Mouse (Mus musculus) NIH3T3 (cell line): ENCODE results near the gene Acvrl1.

Experiments
- DNase-seq: peaks from one replicate; pipeline ENCODE4 v3.0.0-alpha.2; 2012; ENCODE audit warnings: low read depth

Gene Acvrl1

DNA sequence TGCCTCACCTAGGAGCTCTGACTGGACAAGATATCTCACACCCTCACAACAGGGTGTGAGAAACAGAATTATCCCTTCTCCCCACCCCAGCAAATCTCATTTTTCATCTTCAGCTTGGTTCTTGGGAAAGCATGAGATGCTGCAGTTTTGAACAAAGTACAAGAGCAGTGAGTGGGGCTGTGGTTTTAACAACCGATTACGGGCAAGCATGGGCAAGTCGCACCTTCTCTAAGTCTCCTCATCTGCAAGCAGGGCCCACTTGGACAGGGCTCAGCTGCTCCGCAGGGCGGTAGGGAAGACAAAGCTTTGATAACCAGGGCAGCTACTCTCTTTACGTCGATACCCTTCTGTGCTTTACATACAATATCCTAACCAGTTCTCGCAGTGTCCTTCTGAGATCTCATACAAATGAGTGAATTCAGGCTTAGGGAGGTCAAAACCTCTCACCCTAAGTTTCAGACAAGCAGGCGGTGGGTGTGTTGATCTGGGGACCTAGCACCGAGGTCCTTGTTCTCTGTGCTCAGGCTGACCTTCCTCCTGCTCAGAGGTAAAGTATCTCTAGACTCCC, 42.2 kb downstream of the Acvrl1 start:
- DNase-seq, result no peak

GRCm38 (mm10) chr15:101171272-101171671, 43.0 kb downstream of the Acvrl1 start:
- no peak for DNase-seq

DNA sequence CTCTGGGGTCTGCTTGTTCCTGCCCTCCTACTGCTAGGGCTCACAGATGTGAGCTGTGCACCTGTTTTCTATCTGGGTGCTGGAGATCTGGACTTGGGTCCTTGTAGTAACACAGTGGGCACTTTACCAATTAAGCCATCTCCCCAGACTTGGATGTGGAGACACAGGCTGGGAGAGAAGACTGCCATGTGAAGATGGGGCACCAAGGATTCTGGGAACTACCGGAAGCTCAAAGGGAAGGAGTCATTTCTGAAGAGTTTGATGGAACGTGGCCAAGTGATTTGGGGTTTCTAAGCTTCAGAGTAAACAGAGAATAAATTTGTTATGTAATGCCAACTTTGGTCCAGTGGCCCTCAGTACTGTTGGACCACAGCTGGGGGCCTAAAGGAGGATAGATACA, 43.7 kb downstream of the Acvrl1 start:
- DNase-seq, result no peak

DNA sequence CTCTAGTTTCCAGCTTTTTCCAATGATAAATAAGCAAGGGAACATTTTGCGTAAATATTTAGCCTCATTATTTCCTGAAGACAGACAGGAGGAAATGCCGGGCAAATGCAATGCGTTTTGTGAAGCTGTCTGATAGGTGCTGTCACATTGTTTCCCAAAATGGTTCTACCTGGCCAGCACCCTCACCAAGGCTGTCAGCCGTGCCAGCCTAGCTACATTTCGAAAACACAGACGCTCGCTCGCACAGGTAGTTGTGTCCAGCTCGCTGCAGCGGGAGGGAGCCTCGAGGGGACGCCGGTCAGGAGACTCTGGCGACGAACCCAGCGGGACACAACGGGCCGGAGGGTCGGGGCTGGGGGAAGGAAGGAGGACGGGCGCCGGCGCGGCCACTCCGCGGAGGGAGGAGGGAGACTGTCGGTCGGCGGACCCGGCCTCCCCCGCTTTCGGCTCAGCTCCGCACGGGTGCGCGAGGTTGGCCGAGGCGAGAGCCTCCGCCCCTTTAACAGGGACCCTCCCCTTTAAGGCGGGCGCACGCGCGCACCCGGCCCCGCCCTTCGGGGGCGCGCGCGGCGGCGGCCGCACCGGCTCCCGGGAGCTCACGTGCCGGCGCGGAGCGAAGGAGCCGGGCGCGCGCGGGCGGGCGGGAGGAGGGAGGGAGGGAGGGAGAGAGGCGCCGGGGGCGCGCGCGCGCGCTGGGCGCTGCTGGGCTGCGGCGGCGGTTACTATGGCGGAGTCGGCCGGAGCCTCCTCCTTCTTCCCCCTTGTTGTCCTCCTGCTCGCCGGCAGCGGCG, 45.3 kb downstream of the Acvrl1 start, which contains the start of gene Acvr1b:
Gene Acvr1b, plus strand, starts transcription at position 647 of the 791 bp plus-strand sequence.
- DNase-seq, result peak; percentile 97

DNA sequence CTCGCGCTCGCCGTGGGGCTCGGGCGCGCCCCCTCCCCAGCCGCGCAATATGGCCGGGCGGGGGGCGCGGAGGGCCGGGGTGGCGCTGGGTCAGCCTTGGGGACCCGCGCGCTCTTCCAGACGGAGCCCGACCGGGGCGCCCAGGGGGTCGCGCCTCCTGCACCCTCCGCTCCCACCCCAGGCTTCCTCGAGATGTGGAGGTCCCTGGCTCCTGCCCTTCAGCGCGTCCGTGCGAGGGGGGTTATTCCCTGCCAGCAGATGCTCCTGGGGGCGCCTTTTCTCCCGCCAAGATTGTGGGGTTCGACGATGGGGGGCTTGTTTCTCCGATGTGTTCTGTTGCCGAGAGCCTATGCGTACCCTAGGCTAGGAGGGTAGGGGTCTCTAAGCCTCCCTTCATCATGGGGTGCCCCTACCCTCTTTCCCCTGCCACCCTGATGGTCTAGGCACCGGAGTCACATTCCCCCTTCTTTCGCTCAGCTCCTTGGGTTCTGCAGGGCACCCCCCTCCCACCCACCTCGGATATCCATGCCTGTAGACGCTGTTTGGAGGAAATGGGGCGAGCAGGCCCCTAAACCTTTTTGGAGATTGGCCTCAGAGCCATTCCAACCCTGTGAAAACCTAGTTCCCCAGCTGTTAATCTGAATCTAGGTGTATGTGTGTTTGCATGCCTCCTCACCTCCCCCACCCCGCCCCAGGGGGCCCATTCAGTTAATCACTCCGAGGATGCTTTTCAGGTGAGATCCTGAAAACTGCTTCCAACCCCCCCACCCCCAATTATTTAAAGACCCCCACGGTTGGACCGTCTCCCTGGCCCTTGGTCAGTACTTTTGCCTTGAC, 46.2 kb downstream of the Acvrl1 start:
- DNase-seq, result no peak

GRCm38 (mm10) chr15:101175131-101175460, 46.8 kb downstream of the Acvrl1 start:
- DNase-seq, result no peak

DNA sequence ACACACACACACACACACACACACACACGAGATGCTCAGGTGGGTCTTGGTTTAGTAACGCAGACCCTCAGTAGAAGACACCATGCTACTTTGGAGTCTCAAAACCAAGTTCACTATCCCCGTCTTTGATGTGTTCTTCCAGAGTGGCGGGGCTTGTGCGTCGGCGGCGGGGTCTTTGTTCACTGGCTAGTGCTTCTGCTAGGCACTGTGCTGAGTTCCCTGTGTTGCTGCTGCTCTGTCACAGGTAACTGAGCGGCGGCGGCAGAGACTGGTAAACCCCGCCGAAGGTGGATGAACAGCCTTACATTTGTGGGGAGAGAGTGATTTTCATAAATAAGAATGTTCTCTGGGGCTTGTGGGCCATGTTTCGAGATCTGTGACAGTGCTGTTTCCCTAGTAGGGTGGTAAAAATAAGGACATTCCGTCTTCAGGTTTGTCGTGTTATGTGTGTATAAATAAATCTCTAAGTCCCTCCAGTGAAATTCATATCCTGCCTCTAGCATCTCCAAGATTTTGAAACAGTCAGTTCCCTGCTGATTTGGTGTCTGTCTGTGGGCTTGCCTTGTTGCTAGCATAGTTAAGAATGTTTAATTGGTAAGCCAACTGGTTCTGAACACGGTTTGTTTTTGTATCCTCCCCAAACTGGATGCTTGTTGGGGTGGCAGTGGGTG, 47.4 kb downstream of the Acvrl1 start:
- DNase-seq, result no peak

- DNase-seq, result peak; percentile 46
These were observed 48.0 kb downstream of the Acvrl1 start for GRCm38 (mm10) chr15:101176284-101176680.

GRCm38 (mm10) chr15:101176795-101177691, 48.7 kb downstream of the Acvrl1 start:
- DNase-seq, result peak; percentile 49

DNA sequence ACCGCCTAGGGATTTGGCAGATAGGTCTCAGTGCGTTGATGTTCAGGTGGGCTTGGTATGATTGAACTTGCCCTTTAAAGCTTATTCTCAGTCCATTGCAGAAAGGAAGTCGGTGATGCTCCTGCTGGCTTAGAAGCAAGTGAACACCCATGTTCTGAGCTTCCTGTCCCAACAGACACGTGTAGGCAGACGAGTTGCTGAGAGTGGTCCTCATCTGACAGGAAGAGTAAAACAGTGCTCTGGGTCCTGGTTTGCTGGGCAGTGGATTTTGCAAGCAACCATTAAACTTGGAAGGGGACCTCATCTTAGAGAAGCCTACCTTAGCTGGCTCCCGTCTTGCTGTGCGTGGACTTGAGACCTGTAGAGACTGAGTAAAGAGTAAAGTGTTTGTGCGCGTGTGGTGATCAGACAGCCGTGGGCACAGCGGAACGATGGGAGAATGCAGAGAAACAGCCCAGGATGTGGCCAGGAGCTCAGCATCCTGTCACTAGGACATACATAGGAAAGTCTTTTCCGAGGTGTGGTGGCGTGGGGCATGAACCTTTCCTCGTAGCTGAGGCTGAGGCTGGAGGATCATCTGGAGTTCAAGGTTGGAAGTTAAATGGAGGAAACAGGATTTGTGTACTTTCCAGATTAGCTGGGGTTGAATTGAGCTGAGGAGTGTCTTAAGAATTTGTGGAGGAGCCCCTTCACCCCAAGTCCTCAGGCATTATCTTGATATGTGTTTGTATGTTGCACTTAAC, 52.2 kb downstream of the Acvrl1 start:
- no peak for DNase-seq

DNA sequence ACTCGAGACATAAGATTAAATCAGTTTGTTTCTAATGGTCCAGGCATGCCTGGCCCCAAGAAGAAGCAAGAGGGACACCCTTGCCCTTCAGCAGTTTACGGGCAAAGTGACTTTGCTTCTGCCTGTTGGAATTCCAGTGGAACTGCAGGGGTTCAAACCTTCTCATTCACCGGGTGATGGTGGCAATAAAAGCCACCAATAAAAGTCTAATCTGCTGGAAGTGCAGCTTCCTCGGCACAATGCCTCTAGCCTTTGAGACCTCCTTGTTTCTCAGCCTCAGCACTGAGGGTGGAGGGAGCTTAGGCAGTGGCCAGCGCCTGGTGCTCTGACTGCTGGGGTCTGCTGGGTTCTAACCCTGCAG, 52.8 kb downstream of the Acvrl1 start:
- DNase-seq, result no peak

- DNase-seq, result no peak
These were observed 53.2 kb downstream of the Acvrl1 start for GRCm38 (mm10) chr15:101181500-101181899.

GRCm38 (mm10) chr15:101182676-101183075, 54.4 kb downstream of the Acvrl1 start:
- DNase-seq, result peak; percentile 56

GRCm38 (mm10) chr15:101184300-101184699, 56.0 kb downstream of the Acvrl1 start:
- no peak for DNase-seq

GRCm38 (mm10) chr15:101185549-101185948, 57.2 kb downstream of the Acvrl1 start:
- no peak for DNase-seq

DNA sequence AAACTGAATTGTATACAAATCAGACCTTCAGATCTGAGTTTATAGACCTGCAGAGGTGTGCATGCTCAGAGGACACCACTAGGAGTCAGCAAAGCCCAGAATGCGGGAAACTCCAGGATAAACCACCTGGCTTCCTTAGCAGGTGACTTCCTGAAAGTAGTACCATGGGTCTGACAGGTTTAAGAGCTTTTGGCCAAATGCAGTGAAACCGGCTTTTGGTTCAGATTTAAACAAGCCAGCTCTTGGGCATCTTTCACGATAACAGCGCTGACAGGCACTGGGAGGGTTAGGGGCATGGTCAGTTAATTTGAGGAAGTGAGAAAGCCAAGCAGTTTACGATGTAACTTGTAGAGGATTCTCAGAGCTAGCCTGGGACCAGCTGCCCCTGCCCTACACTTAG, 59.6 kb downstream of the Acvrl1 start:
- no peak for DNase-seq

DNA sequence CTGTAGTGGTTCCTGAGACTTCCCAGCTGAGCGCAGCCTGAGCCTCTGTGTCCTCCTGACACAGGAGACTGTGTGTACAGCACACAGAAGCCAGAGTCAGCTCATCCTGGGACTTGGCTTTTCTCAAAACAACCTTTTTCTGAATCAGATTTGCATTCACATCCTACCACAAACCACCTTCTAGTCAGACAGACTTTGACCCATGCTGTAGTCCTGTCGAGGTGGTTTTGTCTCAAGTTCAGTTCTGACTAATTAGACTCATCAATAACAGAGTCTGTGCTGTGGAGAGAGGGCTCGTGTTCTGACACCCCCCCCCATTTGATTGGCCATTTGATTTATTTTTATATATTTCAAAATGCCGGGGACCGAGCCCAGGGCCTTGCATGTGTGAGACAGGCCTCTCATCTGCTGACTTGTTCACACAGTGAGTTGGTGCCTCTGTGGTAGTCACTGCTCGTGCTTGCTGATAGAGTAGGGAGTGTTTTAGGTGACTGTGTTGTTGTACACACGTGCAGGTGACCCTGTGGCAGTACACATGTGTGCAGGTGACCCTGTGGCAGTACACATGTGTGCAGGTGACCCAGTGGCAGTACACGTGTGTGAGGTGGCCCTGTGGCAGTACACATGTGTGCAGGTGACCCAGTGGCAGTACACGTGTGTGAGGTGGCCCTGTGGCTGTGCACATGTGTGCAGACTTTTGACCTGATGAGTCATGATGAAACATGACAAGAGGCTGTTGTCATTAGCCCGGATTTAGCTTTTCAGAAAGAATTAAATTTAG, 61.8 kb downstream of the Acvrl1 start:
- no peak for DNase-seq

GRCm38 (mm10) chr15:101190762-101191150, 62.4 kb downstream of the Acvrl1 start:
- DNase-seq, result no peak

DNA sequence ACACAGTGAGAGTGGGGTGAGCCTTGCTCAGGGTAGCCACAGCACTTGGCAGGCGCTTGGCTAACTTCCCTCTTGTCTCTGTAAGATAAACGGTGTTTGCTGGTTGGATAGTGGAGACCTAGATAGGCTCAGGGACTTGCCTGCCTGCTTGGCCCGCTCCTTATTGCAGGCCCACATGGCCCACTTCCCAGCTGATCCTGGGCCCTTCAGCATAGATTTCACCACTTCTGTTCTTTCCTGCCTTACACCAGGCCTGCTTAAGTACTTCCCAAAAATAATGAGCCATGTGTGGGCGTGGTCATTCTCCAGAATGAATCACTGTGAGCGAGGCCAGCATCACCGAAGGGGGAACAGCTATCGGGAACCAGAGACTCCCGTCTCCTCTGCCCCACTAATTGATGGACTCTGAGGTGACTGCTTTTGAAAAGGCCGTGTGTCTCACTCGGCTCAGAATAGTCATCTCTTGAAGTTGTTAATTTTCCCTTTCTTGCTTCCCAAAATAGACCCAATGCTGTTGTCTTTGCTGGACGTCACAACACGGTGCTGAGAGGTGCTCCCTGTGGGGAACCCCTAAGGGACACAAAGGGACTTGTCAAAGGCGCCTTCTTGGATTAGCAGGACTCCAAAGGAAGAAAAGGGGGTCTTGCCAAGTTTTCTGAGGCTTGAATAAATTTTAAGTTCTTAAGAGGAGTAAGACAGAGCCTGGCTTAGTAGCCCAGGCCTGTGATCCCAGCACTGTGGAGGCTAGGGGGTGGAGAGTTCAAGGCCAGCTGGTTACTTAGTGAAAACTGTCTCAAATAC, 63.3 kb downstream of the Acvrl1 start:
- DNase-seq, result peak; percentile 94
